9 mouse cellular contexts compared by ENCODE assay signal in genomic region chr12:40842251-40842988, GRCm38 (mm10).
DNase-seq lines count a peak whose midpoint lies in the region; ATAC-seq lines count a peak whose summit lies in the region.
"Had no signal": no experiment of that assay in that cellular context is flagged by ENCODE, and none has a peak within 500 bp of the region (broad histone marks: within the 10 kb centered on the region; RNA-seq: fewer than 3 reads in every experiment).

No protein-coding gene starts in this region.

- H3K4me1 ChIP-seq in hindbrain, embryonic 16.5 days (ENCODE audit: control insufficient read depth, insufficient read depth, low read depth, low read length) = peaks cover 15% of the 10 kb centered on the region
- peaks cover 6% of the 10 kb centered on the region; the same call in 1 of the 2 replicates for H3K4me1 ChIP-seq in hindbrain, embryonic 12.5 days
- peaks cover 28% of the 10 kb centered on the region for H3K4me1 ChIP-seq in liver, embryonic 16.5 days (ENCODE audit: control insufficient read depth, low read depth, low read length)

- no peak overlapping the region for H3K27ac ChIP-seq in hindbrain, embryonic 16.5 days (ENCODE audit: low read depth, low read length)
- no peak overlapping the region for H3K27ac ChIP-seq in hindbrain, embryonic 12.5 days
- peak overlapping the region; percentile 71 for H3K27ac ChIP-seq in liver, embryonic 16.5 days (ENCODE audit: low read length)

- H3K9ac ChIP-seq in hindbrain, embryonic 16.5 days (ENCODE audit: low read depth, low read length) = no peak overlapping the region
- H3K9ac ChIP-seq in hindbrain, embryonic 12.5 days = no peak overlapping the region
- H3K9ac ChIP-seq in liver, embryonic 16.5 days (ENCODE audit: low read depth, low read length) = peak overlapping the region; percentile 14; the same call in 1 of the 2 replicates

- peaks cover 3% of the 10 kb centered on the region; the same call in 1 of the 2 replicates for H3K36me3 ChIP-seq in hindbrain, embryonic 16.5 days (ENCODE audit: control insufficient read depth, insufficient read depth, low read length)
- H3K36me3 ChIP-seq in hindbrain, embryonic 12.5 days = peaks cover 5% of the 10 kb centered on the region; the same call in 1 of the 2 replicates
- H3K36me3 ChIP-seq in liver, embryonic 16.5 days (ENCODE audit: control insufficient read depth, insufficient read depth) = no peaks in the 10 kb centered on the region

- no peaks in the 10 kb centered on the region for H3K27me3 ChIP-seq in hindbrain, embryonic 16.5 days (replicated peaks; ENCODE audit: control insufficient read depth, insufficient read depth, low read length)
- no peaks in the 10 kb centered on the region for H3K27me3 ChIP-seq in hindbrain, embryonic 12.5 days
- H3K27me3 ChIP-seq in liver, embryonic 16.5 days (ENCODE audit: control insufficient read depth, insufficient read depth, low read depth, low read length) = 0 out of 2 replicates have a peak, but pooled peaks cover 3% of the 10 kb centered on the region

- peak; percentile 55; the same call in 1 of the 2 replicates for ATAC-seq in hindbrain, embryonic 16.5 days
- no peak for ATAC-seq in hindbrain, embryonic 12.5 days (ENCODE audit: low FRiP score)
- ATAC-seq in liver, embryonic 16.5 days (ENCODE audit: low read depth) = peak; percentile 81

- 85% methylated on average over 10 of the region's 10 CpGs for WGBS in hindbrain, embryonic 16.5 days
- 89% methylated on average over 10 of the region's 10 CpGs for WGBS in hindbrain, embryonic 12.5 days
- WGBS in liver, embryonic 16.5 days (ENCODE audit: insufficient replicate concordance) = 74% methylated on average over 10 of the region's 10 CpGs

- no peaks in the 10 kb centered on the region for H3K9me3 ChIP-seq in hindbrain, embryonic 16.5 days (ENCODE audit: control insufficient read depth, low read length)
- H3K9me3 ChIP-seq in hindbrain, embryonic 12.5 days (replicated peaks) = no peaks in the 10 kb centered on the region
- H3K9me3 ChIP-seq in liver, embryonic 16.5 days (replicated peaks; ENCODE audit: control insufficient read depth, low read length) = no peaks in the 10 kb centered on the region

- no peak overlapping the region for H3K4me2 ChIP-seq in hindbrain, embryonic 16.5 days (ENCODE audit: low read length)
- no peak overlapping the region for H3K4me2 ChIP-seq in hindbrain, embryonic 12.5 days (replicated peaks)
- H3K4me2 ChIP-seq in liver, embryonic 16.5 days (ENCODE audit: low read depth, low read length) = peak overlapping the region; percentile 25; the same call in 1 of the 2 replicates

- no peak overlapping the region for H3K4me3 ChIP-seq in hindbrain, embryonic 16.5 days (ENCODE audit: low read length)
- no peak overlapping the region for H3K4me3 ChIP-seq in hindbrain, embryonic 12.5 days
- no peak overlapping the region for H3K4me3 ChIP-seq in liver, embryonic 16.5 days (ENCODE audit: low read depth, low read length)

- DNase-seq in ES-CJ7 (ENCODE audit: low read depth, low spot score) = peak; percentile 50
- peak; percentile 73 for DNase-seq in brain, adult 2 months (ENCODE audit: low read depth, low spot score)
- no peak for DNase-seq in cerebellum, adult 9-11 months
- no peak for DNase-seq in gastrocnemius, adult 8-10 months (ENCODE audit: low spot score in 2 of 2)
- DNase-seq: adrenal gland, postnatal 25 days; kidney, adult 2 months had no signal

Comparison
In these comparisons a context has a peak if more than half of its experiments do, and no peak if none do; other contexts are left out.
1. DNase-seq: peak in ES-CJ7 (single experiment) and brain, adult 2 months (single experiment); none in cerebellum, adult 9-11 months (single experiment) and gastrocnemius, adult 8-10 months (0 of 2).